Mouse (Mus musculus): ENCODE results near the gene Cyp2d26.

The Cyp2d26 gene

GRCm38 (mm10) chr15:82764881-82765280 is 29.2 kb downstream of the Cyp2d26 start:
- intact Hi-C loops (cut with DNase I), result no loop called here

- intact Hi-C loops (cut with DNase I), result no loop called here
Observed at GRCm38 (mm10) chr15:82763631-82764420, 30.3 kb downstream of the Cyp2d26 start, which contains the start of gene Cyp2d40. TSS of gene Cyp2d40 (minus strand) at chr15:82764183.

- intact Hi-C loops (cut with DNase I), result no loop called here
Observed at GRCm38 (mm10) chr15:82748141-82748540, 46.0 kb downstream of the Cyp2d26 start.

- intact Hi-C loops (cut with DNase I), result no loop called here
Observed at GRCm38 (mm10) chr15:82747516-82747915, 46.6 kb downstream of the Cyp2d26 start.

Small RNA genes lying within 50 kb of the gene (microRNA-seq; reads per million reads assigned to microRNA genes)
- gene Gm27618, result 0 reads per million in 2 experiments
